Mouse (Mus musculus): Measurements from ENCODE around the gene Depdc5.

GRCm38 (mm10) chr5:33001111-33001510 lies 137.6 kb downstream of the Depdc5 start:
- TF ChIP-seq CTCF (IDR thresholded peaks at IDR 0.05; ENCODE audit: extremely low read depth, insufficient read depth, low read length) (no peak), POLR2A (IDR thresholded peaks at IDR 0.05; ENCODE audit: extremely low read depth, insufficient read depth, low read length) (peak; percentile 79)
